Mouse (Mus musculus) bone marrow macrophage, adult 2 months (primary cell): ENCODE results near the gene Kdelr2.

Experiments
- CTCF ChIP-seq: IDR thresholded peaks from 2 replicates; pipeline ENCODE4 v1.5.1; 2012; ENCODE audit warnings: low read depth, mild to moderate bottlenecking, low read length, moderate library complexity
- POLR2A ChIP-seq: IDR thresholded peaks from 2 replicates; pipeline ENCODE4 v1.6.1; 2012; ENCODE audit warnings: mild to moderate bottlenecking, low read depth, low read length, borderline replicate concordance

DNA sequence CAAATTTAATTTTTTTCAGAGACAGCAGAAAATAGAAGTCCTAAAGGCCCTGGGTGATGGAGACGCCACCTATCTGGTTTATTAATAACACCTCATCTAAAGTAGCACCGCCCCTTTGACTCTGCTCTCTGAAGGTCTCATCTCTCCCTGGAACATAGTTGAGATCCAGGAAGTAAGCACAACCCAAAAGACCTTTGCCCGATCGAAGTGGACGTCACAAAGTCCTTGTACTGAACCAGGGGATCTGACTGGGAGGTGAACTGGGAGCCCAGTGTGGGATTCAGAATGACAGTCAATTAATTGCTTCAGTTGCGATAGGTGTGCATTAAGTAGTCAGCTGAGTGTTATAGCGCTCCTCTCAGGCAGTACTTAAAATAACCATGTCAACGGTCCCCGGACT is 1.6 kb downstream of the Kdelr2 start:
- TF ChIP-seq CTCF (no peak), POLR2A (no peak)
